Mouse (Mus musculus): ENCODE data around the gene Svopl. TPM values are rescaled to one million over a fixed set of nuclear protein-coding genes. Genes with fewer than 3 reads are reported as not detected.
A peak's percentile ranks its signal among the peaks of the same experiment; 100 is the strongest.

Gene Svopl
- polyA plus RNA-seq, 1 experiment from 2014 or later = 0.06 TPM

DNA sequence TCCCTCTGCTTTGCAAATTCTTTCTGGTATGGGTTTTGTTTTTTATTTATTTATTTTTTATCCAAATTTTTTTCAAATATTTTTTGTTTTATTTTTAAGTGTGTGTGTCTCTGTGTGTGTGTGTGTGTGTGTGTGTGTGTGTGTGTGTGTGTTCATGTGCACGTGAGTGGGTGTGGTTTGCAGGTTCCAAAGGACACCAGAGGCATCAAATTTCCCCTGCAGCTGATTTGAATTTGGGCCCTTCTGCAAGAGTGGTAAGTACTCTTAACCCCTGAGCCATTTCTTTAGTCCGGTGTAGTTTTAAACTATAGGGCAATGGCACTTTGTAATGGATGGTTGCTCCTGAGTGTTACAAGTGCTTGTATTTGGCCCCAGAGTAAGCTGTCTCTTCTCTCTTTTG is 18.6 kb downstream of the Svopl start:
- ATAC-seq (ENCODE audit: insufficient number of reproducible peaks, low FRiP score) = no peak
- Histone ChIP-seq H3K27ac (ENCODE audit: poor library complexity, severe bottlenecking) (no peak overlapping the region), H3K4me2 (no peak overlapping the region), H3K36me3 (no peaks in the 10 kb centered on the region), H3K4me1 (replicated peaks) (0 out of 2 replicates have a peak, but pooled peaks cover 2% of the 10 kb centered on the region), H3K4me3 (no peak overlapping the region), H3K27me3 (replicated peaks) (no peaks in the 10 kb centered on the region), H3K9ac (no peak overlapping the region), H3K9me3 (replicated peaks) (no peaks in the 10 kb centered on the region)
- WGBS = 64% methylated on average over 2 of the region's 2 CpGs

DNA sequence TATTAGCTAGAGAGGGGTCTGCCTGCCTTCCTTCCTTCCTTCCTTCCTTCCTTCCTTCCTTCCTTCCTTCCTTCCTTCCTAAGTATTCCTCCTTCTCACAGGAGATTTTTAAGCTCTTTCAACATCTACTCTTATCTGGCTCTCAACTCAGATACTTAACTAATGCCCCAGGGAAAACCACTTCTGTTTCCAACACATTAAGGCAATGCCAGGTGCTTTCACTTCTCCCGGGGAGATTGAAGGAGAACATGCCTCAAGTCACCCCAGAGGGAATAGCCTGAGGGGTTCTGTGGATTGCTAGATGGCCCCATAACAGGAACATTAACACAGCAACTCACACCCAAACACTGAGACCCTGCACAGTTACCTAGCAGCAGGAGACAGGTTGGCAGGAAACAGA is 19.0 kb downstream of the Svopl start:
- no peaks in the 10 kb centered on the region for H3K27me3 ChIP-seq (replicated peaks)
- no peaks in the 10 kb centered on the region for H3K36me3 ChIP-seq
- H3K4me3 ChIP-seq = no peak overlapping the region
- ATAC-seq (ENCODE audit: insufficient number of reproducible peaks, low FRiP score) = no peak
- H3K9ac ChIP-seq = no peak overlapping the region
- 38% methylated on average over 1 of the region's 1 CpGs for WGBS
- no peak overlapping the region for H3K27ac ChIP-seq (ENCODE audit: poor library complexity, severe bottlenecking)
- no peaks in the 10 kb centered on the region for H3K9me3 ChIP-seq (replicated peaks)
- 0 out of 2 replicates have a peak, but pooled peaks cover 2% of the 10 kb centered on the region for H3K4me1 ChIP-seq (replicated peaks)
- H3K4me2 ChIP-seq = no peak overlapping the region

DNA sequence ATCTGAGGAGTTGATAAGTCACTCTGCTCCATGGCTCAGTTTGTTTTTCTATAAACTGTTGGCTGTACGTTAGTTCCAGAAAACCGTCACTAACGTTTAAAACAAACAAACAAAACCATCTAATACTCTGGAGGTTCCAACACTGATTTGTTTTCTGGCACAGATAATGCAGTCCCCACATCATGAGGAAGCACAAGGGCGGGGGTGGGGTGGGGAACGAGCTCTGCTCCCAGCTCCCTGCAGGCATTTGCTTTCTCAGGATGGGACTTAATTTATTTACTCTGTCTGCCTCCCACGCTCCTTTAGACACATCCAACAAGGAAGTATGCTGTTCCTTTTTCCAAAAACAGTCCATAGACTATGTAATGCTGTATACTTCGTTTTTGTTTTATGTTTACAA is 23.5 kb downstream of the Svopl start:
- no peak overlapping the region for H3K4me2 ChIP-seq
- no peak overlapping the region for H3K9ac ChIP-seq
- WGBS = 32% methylated on average over 7 of the region's 7 CpGs
- no peaks in the 10 kb centered on the region for H3K4me1 ChIP-seq (replicated peaks)
- ATAC-seq (ENCODE audit: insufficient number of reproducible peaks, low FRiP score) = no peak
- no peaks in the 10 kb centered on the region for H3K27me3 ChIP-seq (replicated peaks)
- no peak overlapping the region for H3K4me3 ChIP-seq
- no peaks in the 10 kb centered on the region for H3K9me3 ChIP-seq (replicated peaks)
- no peaks in the 10 kb centered on the region for H3K36me3 ChIP-seq
- no peak overlapping the region for H3K27ac ChIP-seq (ENCODE audit: poor library complexity, severe bottlenecking)

DNA sequence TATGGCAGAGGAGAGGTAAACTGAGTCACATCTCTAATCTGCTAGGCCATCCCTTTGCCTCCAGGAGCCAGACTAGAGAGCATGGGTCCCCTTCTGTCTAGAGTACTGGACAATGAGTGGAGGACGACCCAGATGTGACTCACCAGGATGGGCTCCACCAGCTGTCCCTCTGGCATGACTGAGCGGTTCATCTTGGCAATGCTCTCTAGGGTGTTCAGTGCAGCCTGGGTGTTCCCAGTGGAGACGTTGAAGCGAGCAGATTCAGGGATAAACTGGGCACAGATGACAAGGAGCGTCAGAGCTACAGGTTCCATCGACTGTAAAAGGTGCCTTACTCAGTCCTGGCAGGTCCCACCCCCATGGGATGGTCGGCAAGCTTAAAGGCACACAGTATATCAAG is 25.4 kb downstream of the Svopl start:
- H3K36me3 ChIP-seq = no peaks in the 10 kb centered on the region
- H3K4me1 ChIP-seq (replicated peaks) = no peaks in the 10 kb centered on the region
- no peak overlapping the region for H3K27ac ChIP-seq (ENCODE audit: poor library complexity, severe bottlenecking)
- H3K9me3 ChIP-seq (replicated peaks) = no peaks in the 10 kb centered on the region
- 79% methylated on average over 7 of the region's 7 CpGs for WGBS
- no peak overlapping the region for H3K4me2 ChIP-seq
- H3K4me3 ChIP-seq = no peak overlapping the region
- ATAC-seq (ENCODE audit: insufficient number of reproducible peaks, low FRiP score) = no peak
- H3K27me3 ChIP-seq (replicated peaks) = no peaks in the 10 kb centered on the region
- no peak overlapping the region for H3K9ac ChIP-seq

DNA sequence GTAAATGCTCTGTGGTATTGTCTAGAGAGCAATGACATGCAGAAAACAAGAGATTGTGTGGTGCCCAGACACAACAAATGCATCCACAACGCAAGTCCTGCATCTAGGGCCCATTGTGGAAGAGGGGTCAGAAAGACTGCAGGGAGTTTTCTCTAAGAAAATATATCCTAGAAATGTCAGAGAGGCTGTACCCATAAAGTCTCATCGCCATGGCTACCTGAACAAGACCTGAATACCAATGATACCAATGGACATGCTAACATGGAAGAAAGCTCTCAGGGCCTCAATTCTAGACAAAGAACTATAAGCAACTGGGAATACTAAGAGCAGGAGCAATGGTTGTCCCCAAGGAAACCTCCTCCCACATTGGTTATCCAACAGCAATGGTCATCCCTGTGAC is 34.0 kb downstream of the Svopl start:
- Histone ChIP-seq H3K9ac (no peak overlapping the region), H3K27ac (ENCODE audit: poor library complexity, severe bottlenecking) (no peak overlapping the region), H3K4me2 (no peak overlapping the region), H3K4me3 (no peak overlapping the region), H3K4me1 (replicated peaks) (no peaks in the 10 kb centered on the region), H3K9me3 (replicated peaks) (no peaks in the 10 kb centered on the region), H3K27me3 (replicated peaks) (no peaks in the 10 kb centered on the region), H3K36me3 (no peaks in the 10 kb centered on the region)
- 83% methylated on average over 2 of the region's 2 CpGs for WGBS
- ATAC-seq (ENCODE audit: insufficient number of reproducible peaks, low FRiP score) = no peak

DNA sequence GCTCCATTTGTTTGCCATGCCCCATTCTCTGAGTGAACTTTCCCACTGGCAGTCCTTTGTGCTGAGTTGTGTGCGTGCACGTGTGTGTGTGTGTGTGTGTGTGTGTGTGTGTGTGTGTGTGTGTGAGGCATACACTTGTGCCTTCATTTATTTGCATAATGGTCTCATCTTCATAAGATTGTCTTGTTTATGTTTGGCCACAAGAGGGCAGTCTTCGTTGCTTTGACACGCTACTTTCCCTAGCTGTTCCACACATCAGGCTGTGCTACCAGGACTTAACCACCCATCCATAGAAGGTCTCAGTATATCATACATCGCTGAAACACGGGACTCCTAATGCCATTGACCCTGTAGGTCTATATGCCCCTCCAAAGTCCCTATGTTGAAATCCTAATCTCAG is 39.3 kb downstream of the Svopl start:
- 0 out of 2 replicates have a peak, but pooled peaks have one; percentile 22 for ATAC-seq (ENCODE audit: insufficient number of reproducible peaks, low FRiP score)

DNA sequence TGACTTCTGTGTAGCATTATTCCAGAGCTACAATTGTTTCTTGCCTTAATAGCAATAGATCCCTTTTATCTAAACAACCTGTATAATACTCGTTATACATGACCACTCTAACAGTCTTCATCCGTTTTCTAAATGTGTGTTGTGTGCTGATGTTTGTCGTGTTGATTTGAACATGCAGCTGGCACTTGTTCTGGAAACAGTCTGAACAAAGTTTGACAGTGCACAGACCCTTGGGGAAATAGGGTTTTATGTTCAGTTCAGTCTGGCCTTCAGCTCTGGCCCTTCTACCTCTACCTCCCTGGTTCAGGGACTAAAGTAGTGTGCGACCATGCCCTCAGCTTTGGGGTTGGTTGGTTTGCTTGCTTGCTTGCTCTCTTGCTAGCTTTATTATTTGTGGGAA is 79.4 kb downstream of the Svopl start:
- ATAC-seq (ENCODE audit: insufficient number of reproducible peaks, low FRiP score) = no peak

More for the DNA sequence above, 39.3 kb downstream of the Svopl start:
- no peaks in the 10 kb centered on the region for H3K4me1 ChIP-seq (replicated peaks)
- WGBS = 8% methylated on average over 6 of the region's 6 CpGs
- no peaks in the 10 kb centered on the region for H3K36me3 ChIP-seq
- no peak overlapping the region for H3K4me3 ChIP-seq
- no peaks in the 10 kb centered on the region for H3K9me3 ChIP-seq (replicated peaks)
- H3K27ac ChIP-seq (ENCODE audit: poor library complexity, severe bottlenecking) = no peak overlapping the region
- no peak overlapping the region for H3K9ac ChIP-seq
- H3K27me3 ChIP-seq (replicated peaks) = no peaks in the 10 kb centered on the region
- H3K4me2 ChIP-seq = no peak overlapping the region

DNA sequence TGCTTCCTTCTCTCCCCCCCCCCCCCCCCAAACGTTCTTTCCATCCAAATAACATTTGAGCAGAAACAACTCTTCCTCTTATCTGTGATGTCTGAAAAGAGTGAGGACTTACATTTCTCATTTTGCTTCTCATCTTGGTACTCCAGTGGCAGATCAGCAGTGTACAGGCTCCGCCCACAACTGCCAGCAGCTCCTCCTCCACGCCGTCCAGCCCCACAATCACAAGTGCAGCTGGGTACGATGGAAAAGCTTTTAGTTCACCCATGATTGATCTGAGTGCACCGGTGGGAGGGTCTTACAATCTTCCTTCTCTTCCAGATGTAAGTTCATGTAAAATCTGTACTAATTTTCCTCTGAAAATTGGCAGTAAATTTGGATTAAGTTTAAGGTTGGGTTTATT is 95.5 kb downstream of the Svopl start:
- Histone ChIP-seq H3K4me1 (replicated peaks) (0 out of 2 replicates have a peak, but pooled peaks cover 3% of the 10 kb centered on the region), H3K9me3 (replicated peaks) (no peaks in the 10 kb centered on the region), H3K36me3 (peaks cover 57% of the 10 kb centered on the region), H3K27ac (ENCODE audit: poor library complexity, severe bottlenecking) (no peak overlapping the region), H3K4me3 (no peak overlapping the region), H3K9ac (no peak overlapping the region), H3K4me2 (no peak overlapping the region), H3K27me3 (replicated peaks) (no peaks in the 10 kb centered on the region)
- 83% methylated on average over 6 of the region's 6 CpGs for WGBS
- no peak for ATAC-seq (ENCODE audit: insufficient number of reproducible peaks, low FRiP score)

More for the DNA sequence above, 79.4 kb downstream of the Svopl start:
- Histone ChIP-seq H3K9me3 (replicated peaks) (no peaks in the 10 kb centered on the region), H3K27me3 (replicated peaks) (no peaks in the 10 kb centered on the region), H3K9ac (no peak overlapping the region), H3K4me3 (no peak overlapping the region), H3K4me2 (no peak overlapping the region), H3K36me3 (peaks cover 50% of the 10 kb centered on the region), H3K4me1 (replicated peaks) (peaks cover 2% of the 10 kb centered on the region; the same call in 1 of the 2 replicates), H3K27ac (ENCODE audit: poor library complexity, severe bottlenecking) (no peak overlapping the region)
- WGBS = 84% methylated on average over 4 of the region's 4 CpGs

DNA sequence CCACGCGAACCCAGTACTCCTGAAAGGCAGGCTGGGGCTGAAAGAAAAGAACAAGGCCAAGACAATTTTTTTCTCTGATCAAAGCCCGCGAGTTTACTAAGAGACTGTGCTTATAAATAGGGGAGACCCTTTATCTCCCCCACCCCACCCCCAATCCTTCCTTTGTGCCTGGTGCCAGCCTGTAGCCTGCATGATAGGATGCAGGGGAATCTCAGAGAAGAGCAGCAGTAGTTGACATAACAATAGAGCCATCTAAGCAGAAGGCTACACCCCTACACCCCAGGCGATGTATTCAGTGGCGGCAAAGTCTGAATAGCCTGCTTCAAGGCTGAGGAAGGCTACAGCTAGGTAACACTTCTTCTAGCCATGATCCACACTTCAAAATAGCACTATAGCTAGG is 110.3 kb downstream of the Svopl start:
- no peaks in the 10 kb centered on the region for H3K27me3 ChIP-seq (replicated peaks)
- H3K27ac ChIP-seq (ENCODE audit: poor library complexity, severe bottlenecking) = no peak overlapping the region
- H3K4me2 ChIP-seq = no peak overlapping the region
- 67% methylated on average over 6 of the region's 6 CpGs for WGBS
- no peaks in the 10 kb centered on the region for H3K9me3 ChIP-seq (replicated peaks)
- no peak overlapping the region for H3K4me3 ChIP-seq
- no peak for ATAC-seq (ENCODE audit: insufficient number of reproducible peaks, low FRiP score)
- H3K36me3 ChIP-seq = peaks cover 45% of the 10 kb centered on the region
- no peak overlapping the region for H3K9ac ChIP-seq
- peaks cover 7% of the 10 kb centered on the region for H3K4me1 ChIP-seq (replicated peaks)

Other genes starting within 250 kb of the Svopl start
- gene Trim24, start 176.2 kb downstream of the Svopl start, polyA plus RNA-seq (2016; fragmentation: Nextera tagmentation; extraction: Ambion mirVana) = 17.4 and 19.4 TPM in 2 replicates
- gene Tmem213, start 62.3 kb upstream of the Svopl start, polyA plus RNA-seq (2016; fragmentation: Nextera tagmentation; extraction: Ambion mirVana) = not detected in 2 replicates
- gene Atp6v0a4, start 77.6 kb upstream of the Svopl start, polyA plus RNA-seq (2016; fragmentation: Nextera tagmentation; extraction: Ambion mirVana) = 0.06 and 0.15 TPM in 2 replicates
- 2.6 and 3.0 TPM in 2 replicates for gene D630045J12Rik, start 207.0 kb upstream of the Svopl start, polyA plus RNA-seq (2016; fragmentation: Nextera tagmentation; extraction: Ambion mirVana)

Data from heart, embryonic 12.5 days (tissue).